Mouse (Mus musculus) forebrain, embryonic 13.5 days (tissue): ENCODE measurements around the gene Ifna2. TPM values are rescaled to one million over a fixed set of nuclear protein-coding genes. Genes with fewer than 3 reads are reported as not detected.
A peak's percentile ranks its signal among the peaks of the same experiment; 100 is the strongest.

Experiments used
- ATAC-seq: fragments of 200-750 bp; cut with Nextera tagmentation; 2 replicates; pipeline ENCODE4 v1.8.0; 2017
- H3K27ac ChIP-seq: fragments of 300-500 bp; sonication (generic); 2 replicates; pipeline ENCODE4 v1.5.1; 2015; ENCODE audit warnings: inconsistent platforms, mild to moderate bottlenecking, moderate library complexity
- H3K27me3 ChIP-seq: fragments of 300-500 bp; sonication (generic); 2 replicates; pipeline ENCODE4 v1.6.1; 2015; ENCODE audit warnings: mild to moderate bottlenecking, inconsistent platforms
- H3K36me3 ChIP-seq: fragments of 300-500 bp; sonication (generic); 2 replicates; pipeline ENCODE4 v1.6.1; 2015; ENCODE audit warnings: mild to moderate bottlenecking, inconsistent platforms; ENCODE audit not compliant: poor library complexity, severe bottlenecking
- H3K4me1 ChIP-seq: fragments of 300-500 bp; sonication (generic); 2 replicates; pipeline ENCODE4 v1.6.1; 2015; ENCODE audit warnings: inconsistent platforms
- H3K4me2 ChIP-seq: fragments of 300-500 bp; sonication (generic); 2 replicates; pipeline ENCODE4 v1.6.1; 2015; ENCODE audit warnings: inconsistent platforms, mild to moderate bottlenecking, moderate library complexity
- H3K4me3 ChIP-seq: fragments of 300-500 bp; sonication (generic); 2 replicates; pipeline ENCODE4 v1.5.1; 2015; ENCODE audit warnings: mild to moderate bottlenecking, inconsistent platforms
- H3K9ac ChIP-seq: fragments of 300-500 bp; sonication (generic); 2 replicates; pipeline ENCODE4 v1.6.1; 2015; ENCODE audit warnings: mild to moderate bottlenecking, inconsistent platforms
- H3K9me3 ChIP-seq: fragments of 300-500 bp; sonication (generic); replicated peaks from 2 replicates; pipeline ENCODE4 v1.6.1; 2016; ENCODE audit warnings: inconsistent platforms
- WGBS: fragments of 180-500 bp; shearing (Covaris S2); methylation state at CpG from one replicate; pipeline ENCODE4 v1.1.7; 2015; 5-methylcytosine and 5-hydroxymethylcytosine counted together
- polyA plus RNA-seq: library from polyadenylated mRNA; unstranded; fragments of >200 nt; fragmentation: Nextera tagmentation; extraction: Ambion mirVana; gene quantifications from 2 replicates; pipeline ENCODE4 v1.2.1, GENCODE M21; 2015

The Ifna2 gene
- polyA plus RNA-seq, 1 experiment from 2014 or later = not detected

DNA sequence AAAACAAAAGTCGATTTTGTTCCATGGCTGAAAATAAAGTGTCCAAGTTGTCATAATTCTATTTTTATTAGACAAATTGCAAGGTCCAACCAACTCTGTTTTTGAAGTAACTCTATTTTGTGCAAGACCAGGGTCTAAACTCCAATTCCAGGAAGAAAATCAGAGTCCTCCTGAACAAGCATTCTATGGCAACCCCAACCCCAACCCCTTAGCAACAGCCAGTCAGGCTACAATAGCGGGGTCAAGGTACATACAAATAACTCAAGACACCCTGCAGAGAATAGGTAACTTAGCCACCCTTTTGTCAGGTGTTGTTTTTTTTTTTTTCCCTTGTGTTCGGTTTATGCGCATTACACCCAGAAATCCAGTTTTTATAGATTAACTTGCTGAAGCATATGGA, 14.0 kb upstream of the Ifna2 start:
- no peaks in the 10 kb centered on the region for H3K27me3 ChIP-seq
- H3K4me1 ChIP-seq = no peaks in the 10 kb centered on the region
- H3K4me3 ChIP-seq = no peak overlapping the region
- no peaks in the 10 kb centered on the region for H3K9me3 ChIP-seq
- H3K9ac ChIP-seq = no peak overlapping the region
- 81% methylated on average over 4 of the region's 4 CpGs for WGBS
- no peak for ATAC-seq
- H3K36me3 ChIP-seq = no peaks in the 10 kb centered on the region
- no peak overlapping the region for H3K4me2 ChIP-seq
- H3K27ac ChIP-seq = no peak overlapping the region

DNA sequence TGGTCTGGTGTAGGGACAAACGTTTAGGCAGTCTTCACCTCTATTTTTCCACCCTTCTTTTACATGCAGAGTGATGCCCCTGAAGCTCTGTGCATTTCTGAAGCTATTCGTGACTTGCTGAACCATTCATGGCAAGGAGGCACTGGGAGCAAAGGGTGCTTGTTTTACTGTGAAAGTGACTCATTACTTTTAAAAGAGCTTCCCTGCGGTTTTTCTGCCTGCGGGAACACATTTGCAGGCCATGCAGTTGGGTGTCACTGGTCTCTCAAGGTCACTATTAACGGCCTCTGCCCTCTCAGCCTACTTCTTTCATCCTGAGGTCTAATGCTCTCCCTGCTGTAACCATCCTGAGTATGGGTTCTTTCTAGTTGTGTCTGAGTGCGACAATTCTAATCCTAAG, 13.4 kb upstream of the Ifna2 start:
- WGBS = 62% methylated on average over 6 of the region's 6 CpGs
- no peak for ATAC-seq
- no peaks in the 10 kb centered on the region for H3K4me1 ChIP-seq
- no peaks in the 10 kb centered on the region for H3K9me3 ChIP-seq
- no peak overlapping the region for H3K4me2 ChIP-seq
- H3K4me3 ChIP-seq = no peak overlapping the region
- no peaks in the 10 kb centered on the region for H3K27me3 ChIP-seq
- H3K27ac ChIP-seq = no peak overlapping the region
- no peaks in the 10 kb centered on the region for H3K36me3 ChIP-seq
- no peak overlapping the region for H3K9ac ChIP-seq

DNA sequence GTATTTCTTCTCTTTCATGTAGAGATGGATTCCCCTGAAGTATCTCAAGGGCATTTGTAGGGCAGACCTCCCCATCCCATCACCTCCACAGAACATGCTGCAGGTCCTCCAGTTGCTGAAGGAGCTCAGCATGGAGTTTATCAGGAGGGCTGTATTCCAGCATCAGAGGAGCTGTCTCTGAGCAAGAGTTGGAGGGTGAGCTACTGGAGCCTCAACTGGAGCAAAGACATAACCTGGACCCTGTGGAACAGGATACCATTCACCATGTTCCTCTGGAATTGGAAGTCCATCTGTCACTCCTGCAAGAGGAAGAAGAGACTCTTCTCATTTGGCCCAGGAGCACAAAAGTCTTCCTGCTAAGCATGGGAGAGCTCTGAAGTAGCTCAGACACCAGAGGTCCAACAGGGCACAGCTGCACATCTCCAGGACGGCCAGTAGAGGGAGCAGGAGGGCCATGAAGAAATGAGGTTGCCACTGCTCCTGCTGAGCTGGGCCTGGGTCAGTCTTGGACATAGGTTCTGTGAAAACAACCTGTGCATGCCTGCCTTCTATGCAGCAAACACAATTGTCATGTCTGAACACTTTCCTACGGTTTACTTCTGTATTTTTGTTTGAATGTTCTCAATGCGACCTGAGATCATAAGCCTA, 12.6 kb upstream of the Ifna2 start:
- no peaks in the 10 kb centered on the region for H3K27me3 ChIP-seq
- no peaks in the 10 kb centered on the region for H3K4me1 ChIP-seq
- no peaks in the 10 kb centered on the region for H3K9me3 ChIP-seq
- no peaks in the 10 kb centered on the region for H3K36me3 ChIP-seq
- H3K9ac ChIP-seq = no peak overlapping the region
- no peak overlapping the region for H3K4me2 ChIP-seq
- 28% methylated on average over 3 of the region's 3 CpGs for WGBS
- ATAC-seq = peak; percentile 76
- no peak overlapping the region for H3K27ac ChIP-seq
- no peak overlapping the region for H3K4me3 ChIP-seq

DNA sequence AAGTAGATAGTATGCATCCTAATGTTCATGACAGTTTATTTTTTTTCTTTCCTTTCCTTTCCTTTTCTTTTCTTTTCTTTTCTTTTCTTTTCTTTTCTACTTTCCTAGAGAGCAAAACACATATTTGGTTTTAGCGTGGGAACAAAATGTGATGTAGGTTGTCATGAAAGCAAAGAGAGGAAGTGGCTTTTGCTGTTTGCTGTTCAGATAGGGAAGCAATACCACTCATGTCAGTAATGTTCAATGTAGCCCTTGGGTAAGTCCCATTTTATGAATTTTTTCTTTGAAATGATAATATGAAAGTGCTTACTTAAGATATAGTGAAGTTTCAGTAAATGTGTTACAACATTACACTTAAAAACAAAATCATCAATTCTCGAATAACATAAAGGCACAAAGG, 9.7 kb upstream of the Ifna2 start:
- no peaks in the 10 kb centered on the region for H3K9me3 ChIP-seq
- no peaks in the 10 kb centered on the region for H3K4me1 ChIP-seq
- no peak overlapping the region for H3K4me3 ChIP-seq
- no peak overlapping the region for H3K4me2 ChIP-seq
- WGBS = 81% methylated on average over 2 of the region's 2 CpGs
- H3K27me3 ChIP-seq = no peaks in the 10 kb centered on the region
- ATAC-seq = no peak
- no peak overlapping the region for H3K27ac ChIP-seq
- H3K36me3 ChIP-seq = no peaks in the 10 kb centered on the region
- no peak overlapping the region for H3K9ac ChIP-seq

DNA sequence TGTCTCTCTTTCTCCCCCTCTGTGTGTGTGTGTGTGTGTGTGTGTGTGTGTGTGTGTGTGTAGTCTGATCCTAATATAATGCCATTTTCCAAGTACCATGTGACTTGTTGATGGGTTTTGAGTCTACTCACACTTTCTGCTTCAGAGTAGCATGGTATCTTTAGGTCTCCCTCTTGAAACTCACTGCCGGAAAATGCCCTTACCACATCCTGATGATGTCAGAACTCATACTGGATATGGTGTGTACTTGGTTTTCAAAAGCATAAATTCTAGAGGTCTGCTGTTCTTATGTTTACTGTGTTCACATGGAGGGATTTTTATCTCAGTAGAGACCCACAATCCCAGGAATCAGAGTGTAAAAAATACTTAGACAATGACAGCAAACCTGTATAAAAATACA, 8.8 kb upstream of the Ifna2 start:
- Histone ChIP-seq H3K36me3 (no peaks in the 10 kb centered on the region), H3K27me3 (no peaks in the 10 kb centered on the region), H3K4me2 (no peak overlapping the region), H3K27ac (no peak overlapping the region), H3K4me1 (no peaks in the 10 kb centered on the region), H3K9ac (no peak overlapping the region), H3K9me3 (no peaks in the 10 kb centered on the region), H3K4me3 (no peak overlapping the region)
- no peak for ATAC-seq
- WGBS = 94% methylated on average over 1 of the region's 1 CpGs

DNA sequence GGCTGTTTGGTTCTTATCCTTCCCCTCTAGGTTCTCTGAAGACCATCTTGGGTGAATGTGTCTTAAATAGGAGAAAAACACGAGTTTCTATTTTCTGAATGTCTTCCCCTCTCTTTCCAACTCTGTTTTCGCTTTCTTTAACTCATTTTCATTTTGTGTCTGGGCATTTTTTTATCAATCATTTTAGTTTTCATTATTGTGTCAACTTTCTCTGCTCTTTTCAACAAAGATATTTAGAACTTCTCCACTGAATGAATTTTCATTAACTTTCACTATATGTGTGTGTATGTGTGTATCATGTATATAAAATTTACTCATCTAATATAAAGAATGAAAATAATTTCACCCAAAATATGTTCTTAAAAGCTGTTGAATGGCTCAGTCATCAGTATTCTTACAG, 7.5 kb upstream of the Ifna2 start, which contains the start of gene Ifnab:
Ifnab (minus strand) TSS at position 101 of the 400 bp plus-strand sequence.
- 71% methylated on average over 2 of the region's 2 CpGs for WGBS
- H3K27me3 ChIP-seq = no peaks in the 10 kb centered on the region
- H3K9me3 ChIP-seq = no peaks in the 10 kb centered on the region
- H3K36me3 ChIP-seq = no peaks in the 10 kb centered on the region
- no peak within 1 kb of the TSS for H3K9ac ChIP-seq
- no peak within 1 kb of the TSS for H3K4me3 ChIP-seq
- no peak within 1 kb of the TSS for H3K4me2 ChIP-seq
- H3K27ac ChIP-seq = no peak within 1 kb of the TSS
- H3K4me1 ChIP-seq = no peaks in the 10 kb centered on the region
- no peak for ATAC-seq

DNA sequence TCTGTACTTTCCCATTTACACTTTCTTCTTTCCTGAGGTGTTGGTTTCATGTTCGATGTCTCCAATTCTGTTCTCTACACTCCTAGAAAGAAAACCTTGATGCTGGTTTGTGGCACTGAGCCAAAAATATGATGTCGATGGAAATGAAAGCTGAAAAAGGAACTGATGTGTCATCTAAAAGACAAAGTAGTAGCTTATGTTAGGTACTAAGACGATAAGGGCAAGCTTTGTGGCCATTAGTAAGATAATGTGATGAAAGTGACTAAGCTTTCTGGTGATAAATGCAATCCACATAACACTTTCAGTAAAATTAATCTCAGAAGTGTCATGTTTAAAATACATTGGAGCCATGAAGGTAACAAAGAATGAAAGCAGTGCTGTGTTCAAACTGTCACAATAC, 2.4 kb downstream of the Ifna2 start:
- Histone ChIP-seq H3K9ac (no peak overlapping the region), H3K4me2 (no peak overlapping the region), H3K4me1 (no peaks in the 10 kb centered on the region), H3K9me3 (no peaks in the 10 kb centered on the region), H3K27ac (no peak overlapping the region), H3K4me3 (no peak overlapping the region), H3K27me3 (no peaks in the 10 kb centered on the region), H3K36me3 (no peaks in the 10 kb centered on the region)
- ATAC-seq = no peak
- 80% methylated on average over 3 of the region's 3 CpGs for WGBS

DNA sequence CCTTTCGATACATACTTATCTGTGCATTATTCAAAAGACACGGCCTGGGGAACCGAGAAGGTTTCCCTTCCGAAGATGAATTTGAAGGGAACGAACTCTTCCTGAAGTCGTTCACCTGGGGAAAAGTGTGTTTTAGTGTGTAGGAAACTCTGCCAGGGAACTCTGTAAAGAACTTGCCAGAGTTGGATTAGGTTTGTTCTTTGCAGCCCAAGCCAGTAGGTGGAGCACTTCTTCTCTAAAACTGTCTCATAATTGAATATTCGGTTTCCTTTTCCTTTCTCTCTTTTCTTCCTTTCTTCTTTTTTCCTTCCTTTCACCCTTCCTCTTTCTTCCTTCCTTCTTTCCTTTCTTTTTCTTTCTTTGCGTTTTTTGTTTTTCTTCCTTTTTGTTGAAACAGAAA, 3.4 kb downstream of the Ifna2 start:
- Histone ChIP-seq H3K9me3 (no peaks in the 10 kb centered on the region), H3K9ac (no peak overlapping the region), H3K4me3 (no peak overlapping the region), H3K27ac (no peak overlapping the region), H3K36me3 (no peaks in the 10 kb centered on the region), H3K4me1 (no peaks in the 10 kb centered on the region), H3K4me2 (no peak overlapping the region), H3K27me3 (no peaks in the 10 kb centered on the region)
- 46% methylated on average over 8 of the region's 8 CpGs for WGBS
- ATAC-seq = no peak

DNA sequence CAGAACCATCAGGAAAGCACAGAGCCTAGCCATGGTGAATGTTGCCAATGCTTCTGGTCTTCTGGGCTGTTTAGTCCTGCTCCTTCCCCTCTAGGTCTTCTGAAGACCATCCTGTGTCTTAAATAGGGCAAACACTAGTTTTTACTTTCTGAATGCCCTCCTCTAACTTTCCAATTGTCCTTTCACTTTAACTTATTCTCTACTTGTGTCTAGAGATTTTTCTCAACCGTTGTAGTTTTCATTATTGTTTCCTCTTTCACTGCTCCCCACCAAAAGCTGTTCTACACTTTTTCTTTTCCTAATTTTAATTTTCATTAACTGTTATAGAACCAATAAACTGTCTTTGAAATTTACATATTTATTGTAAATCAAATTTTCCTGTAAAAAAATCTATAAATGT, 6.9 kb downstream of the Ifna2 start, which contains the start of gene Ifna16:
Ifna16 (minus strand) TSS at position 101 of the 400 bp plus-strand sequence.
- Histone ChIP-seq H3K4me2 (no peak within 1 kb of the TSS), H3K4me3 (no peak within 1 kb of the TSS), H3K9me3 (no peaks in the 10 kb centered on the region), H3K4me1 (no peaks in the 10 kb centered on the region), H3K9ac (no peak within 1 kb of the TSS), H3K27me3 (no peaks in the 10 kb centered on the region), H3K27ac (no peak within 1 kb of the TSS), H3K36me3 (no peaks in the 10 kb centered on the region)
- 91% methylated on average over 1 of the region's 1 CpGs for WGBS
- ATAC-seq = no peak

DNA sequence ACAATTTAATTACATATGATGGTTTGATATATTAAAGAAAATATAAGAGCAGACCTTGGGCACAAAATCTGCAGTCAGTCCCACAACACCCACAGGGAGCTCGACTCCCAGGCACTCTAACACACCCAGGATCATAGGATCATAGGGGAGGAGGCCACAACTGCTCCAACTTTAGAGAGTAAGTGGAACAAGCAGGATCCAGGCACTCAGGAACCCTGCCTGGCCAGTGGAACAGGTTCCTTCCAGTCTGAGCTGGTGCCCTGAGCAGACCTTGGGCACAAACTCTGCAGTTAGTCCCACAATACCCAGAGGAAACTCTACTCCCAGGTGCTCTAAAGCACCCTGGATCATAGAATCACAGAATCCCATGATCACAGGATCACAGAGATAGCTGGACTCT, 28.3 kb downstream of the Ifna2 start:
- Histone ChIP-seq H3K9ac (no peak overlapping the region), H3K4me2 (no peak overlapping the region), H3K4me3 (no peak overlapping the region), H3K9me3 (no peaks in the 10 kb centered on the region), H3K4me1 (no peaks in the 10 kb centered on the region), H3K27ac (no peak overlapping the region), H3K36me3 (no peaks in the 10 kb centered on the region), H3K27me3 (no peaks in the 10 kb centered on the region)
- no peak for ATAC-seq
- 45% methylated on average over 1 of the region's 1 CpGs for WGBS

DNA sequence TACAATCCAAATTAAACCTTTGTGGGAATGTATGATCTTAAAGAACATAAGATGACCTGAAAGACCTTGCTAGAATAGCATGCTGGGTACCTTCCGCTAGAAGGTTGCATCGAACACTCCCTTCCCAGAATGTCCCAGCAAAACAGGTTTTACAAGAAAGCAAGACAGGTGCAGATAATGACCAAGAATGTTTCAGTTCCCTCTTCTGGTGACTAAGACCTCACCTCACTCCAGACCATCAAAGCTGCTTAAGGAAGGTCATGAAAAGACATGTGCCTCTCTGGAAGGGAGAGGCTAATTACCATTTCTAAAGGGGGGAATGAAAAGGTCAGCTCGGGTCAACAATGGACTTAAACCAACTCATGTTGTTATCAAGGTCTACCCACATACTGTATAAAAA, 30.1 kb downstream of the Ifna2 start:
- Histone ChIP-seq H3K9me3 (no peaks in the 10 kb centered on the region), H3K4me1 (no peaks in the 10 kb centered on the region), H3K4me2 (no peak overlapping the region), H3K36me3 (no peaks in the 10 kb centered on the region), H3K4me3 (no peak overlapping the region), H3K27me3 (no peaks in the 10 kb centered on the region), H3K9ac (no peak overlapping the region), H3K27ac (no peak overlapping the region)
- no peak for ATAC-seq
- 72% methylated on average over 3 of the region's 3 CpGs for WGBS

DNA sequence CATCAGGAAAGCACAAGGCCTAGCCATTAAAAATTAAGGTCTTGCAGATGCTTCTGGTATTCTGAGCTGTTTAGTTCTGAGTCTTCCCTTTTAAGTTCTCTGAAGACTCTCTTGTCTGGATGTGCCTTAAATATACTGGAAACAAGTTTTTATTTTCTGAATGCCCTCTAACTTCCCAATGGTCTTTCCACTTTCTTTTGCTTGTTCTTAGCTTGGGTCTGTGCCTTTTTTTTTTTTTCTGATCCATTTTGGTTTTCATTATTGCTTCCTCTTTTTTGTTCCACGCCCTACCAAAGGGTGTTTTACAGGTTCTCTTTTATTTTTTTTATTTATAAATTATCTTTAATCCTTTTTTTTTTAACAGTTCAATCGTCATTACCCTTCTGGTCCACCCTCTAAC, 39.4 kb downstream of the Ifna2 start, which contains the start of gene Ifna13:
Ifna13 (minus strand) TSS at position 101 of the 400 bp plus-strand sequence.
- no peak within 1 kb of the TSS for H3K4me3 ChIP-seq
- WGBS = 55% methylated on average over 2 of the region's 2 CpGs
- H3K27ac ChIP-seq = no peak within 1 kb of the TSS
- no peak for ATAC-seq
- no peaks in the 10 kb centered on the region for H3K4me1 ChIP-seq
- no peaks in the 10 kb centered on the region; the same call in 1 of the 2 replicates for H3K9me3 ChIP-seq
- no peak within 1 kb of the TSS for H3K4me2 ChIP-seq
- no peaks in the 10 kb centered on the region for H3K27me3 ChIP-seq
- H3K36me3 ChIP-seq = no peaks in the 10 kb centered on the region
- no peak within 1 kb of the TSS for H3K9ac ChIP-seq

DNA sequence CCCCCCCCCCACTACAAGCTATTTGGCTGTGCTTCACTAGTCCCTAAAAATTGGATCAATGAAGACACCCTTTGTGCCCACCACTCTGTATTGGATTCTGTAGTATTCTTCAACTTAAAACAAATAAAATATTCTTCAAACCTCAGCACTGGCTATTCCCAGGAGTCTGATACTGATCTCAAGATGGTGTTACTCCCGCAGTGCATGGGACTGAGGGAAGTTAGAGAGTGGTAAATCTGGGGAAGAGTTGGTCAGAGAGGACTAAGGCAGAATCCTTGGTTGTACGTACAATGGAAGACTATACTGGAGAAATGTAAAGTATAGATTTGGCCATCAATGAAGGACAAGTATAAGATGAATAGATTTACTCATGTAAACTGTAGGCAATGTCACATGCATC, 41.2 kb downstream of the Ifna2 start:
- Histone ChIP-seq H3K36me3 (no peaks in the 10 kb centered on the region), H3K4me3 (no peak overlapping the region), H3K27me3 (no peaks in the 10 kb centered on the region), H3K4me1 (no peaks in the 10 kb centered on the region), H3K27ac (no peak overlapping the region), H3K9me3 (no peaks in the 10 kb centered on the region; the same call in 1 of the 2 replicates), H3K4me2 (no peak overlapping the region), H3K9ac (no peak overlapping the region)
- WGBS = 28% methylated on average over 2 of the region's 2 CpGs
- ATAC-seq = 0 out of 2 replicates have a peak, but pooled peaks have one; percentile 20
